Mouse (Mus musculus) 416B (cell line): Measurements from ENCODE around the gene Zfp518a.
A peak's percentile ranks its signal among the peaks of the same experiment; 100 is the strongest.

Experiments used
- DNase-seq: peaks from one replicate; pipeline ENCODE4 v3.0.0; 2011; ENCODE audit warnings: low read depth

Gene Zfp518a

GRCm38 (mm10) chr19:40894519-40895392 is at the start of gene Zfp518a:
Gene Zfp518a (plus strand): TSS chr19:40894705.
- DNase-seq = peak; percentile 84

- no peak for DNase-seq
Observed at GRCm38 (mm10) chr19:40844731-40845130, 49.8 kb upstream of the Zfp518a start.

GRCm38 (mm10) chr19:40849391-40849790 is 45.1 kb upstream of the Zfp518a start:
- no peak for DNase-seq

GRCm38 (mm10) chr19:40859555-40859954 is 35.0 kb upstream of the Zfp518a start:
- DNase-seq = no peak

DNA sequence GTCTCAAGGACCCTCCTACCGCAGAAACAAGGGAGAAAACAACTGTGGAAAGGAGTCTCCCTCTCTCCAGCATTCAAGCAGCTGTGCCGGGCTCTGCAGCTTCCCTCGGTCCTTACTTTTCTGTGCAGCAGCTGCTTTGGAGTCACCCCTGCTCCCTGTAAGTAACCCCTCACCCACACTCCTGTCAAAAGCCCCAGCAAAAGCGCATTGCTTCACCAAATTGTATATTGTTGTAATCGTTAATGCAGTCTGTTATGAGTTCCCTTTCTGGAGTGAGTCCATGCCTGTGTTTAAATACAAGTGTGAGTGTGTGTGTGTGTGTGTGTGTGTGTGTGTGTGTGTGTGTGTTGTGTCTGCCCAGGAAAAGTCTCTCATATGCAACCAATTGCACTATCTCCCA is 26.2 kb upstream of the Zfp518a start:
- no peak for DNase-seq

DNA sequence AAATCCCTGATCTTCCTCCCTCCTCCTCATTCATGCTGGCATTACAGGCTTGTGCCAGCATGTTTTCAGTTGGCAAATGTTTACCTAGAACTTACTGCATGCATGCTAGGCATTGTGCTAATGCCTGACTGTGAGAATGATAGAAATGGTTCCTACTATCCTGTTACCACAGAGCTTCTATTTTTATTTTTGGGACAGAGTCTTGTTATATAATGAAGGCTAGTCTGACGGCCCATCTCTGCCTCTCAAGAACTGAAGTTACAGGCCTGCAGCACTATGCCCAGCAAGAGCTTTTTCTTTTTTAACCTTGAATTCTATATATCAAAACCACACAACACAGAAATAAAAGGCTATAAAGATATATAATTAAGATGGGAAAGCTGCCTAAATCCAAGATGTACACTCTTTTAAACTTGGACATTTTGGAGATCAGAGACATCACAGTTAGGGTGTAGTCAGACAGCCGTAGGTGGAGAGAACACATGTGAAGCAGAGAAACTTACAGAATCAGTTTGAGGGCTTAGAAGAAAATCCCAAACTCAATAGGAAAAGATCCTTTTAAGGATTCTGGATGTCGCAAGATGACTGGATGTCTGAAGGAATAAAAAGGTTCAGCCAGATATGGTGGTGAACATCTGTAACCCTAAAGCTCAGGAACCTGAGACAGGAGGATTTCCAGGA is 24.9 kb upstream of the Zfp518a start:
- DNase-seq = no peak

- DNase-seq = no peak
Observed at GRCm38 (mm10) chr19:40872955-40873665, 21.4 kb upstream of the Zfp518a start.

DNA sequence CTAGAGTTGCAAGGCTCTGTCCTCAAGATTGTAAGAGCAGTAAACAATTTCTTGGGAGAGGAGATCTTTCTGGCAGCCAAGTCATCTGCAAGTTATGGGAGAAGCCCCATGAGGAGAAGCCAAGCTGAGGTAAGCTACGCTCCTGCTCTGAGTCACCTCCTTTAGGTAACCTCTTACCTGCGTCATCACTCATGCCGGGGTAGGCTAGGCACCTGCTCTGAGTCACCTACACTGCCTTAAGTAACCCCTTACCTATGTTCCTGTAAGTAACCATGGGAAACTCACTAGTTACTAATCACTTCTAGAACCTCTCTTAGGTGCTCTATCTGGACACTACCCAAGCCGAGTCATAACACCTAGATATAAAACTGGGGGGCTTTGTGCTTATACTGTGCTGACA is 12.8 kb upstream of the Zfp518a start:
- DNase-seq = no peak

- peak; percentile 68 for DNase-seq
Observed at GRCm38 (mm10) chr19:40888887-40889286, 5.6 kb upstream of the Zfp518a start.

DNA sequence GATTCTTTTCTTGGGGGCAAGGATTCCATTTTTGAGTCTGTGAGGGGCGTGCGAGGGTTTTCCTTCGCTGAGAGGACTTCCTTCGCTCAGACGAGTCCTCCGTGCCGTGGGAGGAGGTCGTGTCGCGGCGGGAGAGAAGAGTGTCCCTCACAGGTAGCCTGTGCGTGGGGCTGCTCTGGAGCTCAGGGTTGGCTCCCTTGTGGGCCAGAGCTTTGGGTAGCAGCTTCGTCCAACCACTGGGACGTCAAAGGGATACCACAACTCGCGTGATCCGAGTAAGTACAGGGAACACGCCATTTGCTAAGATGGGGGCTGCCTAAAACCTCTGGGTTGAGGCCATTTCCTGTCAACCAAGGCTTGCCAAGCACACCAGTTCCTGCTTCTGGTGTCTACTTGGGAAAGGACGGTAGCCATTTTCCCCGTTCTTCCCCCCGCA is 416 bp upstream of the Zfp518a start:
- DNase-seq = no peak

DNA sequence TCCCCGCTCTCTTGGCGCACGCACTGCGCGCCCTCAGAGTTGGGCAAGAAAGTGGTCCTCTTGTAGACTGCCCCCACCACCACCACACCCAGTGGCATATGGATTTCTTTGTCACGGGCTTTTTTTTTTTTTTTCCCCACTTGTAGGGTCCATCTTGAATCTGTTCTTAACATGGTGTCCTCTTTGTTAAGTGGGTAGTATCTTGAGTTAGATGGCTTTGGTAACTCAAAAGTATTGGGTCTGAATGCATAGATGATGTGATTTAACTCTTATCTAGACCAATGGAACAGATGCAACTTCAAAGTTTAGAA is 843 bp downstream of the Zfp518a start:
- DNase-seq = peak; percentile 58

- peak; percentile 17 for DNase-seq
Observed at GRCm38 (mm10) chr19:40931581-40932369, 37.3 kb downstream of the Zfp518a start.

- DNase-seq = no peak
Observed at GRCm38 (mm10) chr19:40935376-40935775, 40.9 kb downstream of the Zfp518a start.

- DNase-seq = peak; percentile 8
Observed at GRCm38 (mm10) chr19:40936038-40936437, 41.5 kb downstream of the Zfp518a start.

- no peak for DNase-seq
Observed at GRCm38 (mm10) chr19:40943552-40943951, 49.0 kb downstream of the Zfp518a start.

DNA sequence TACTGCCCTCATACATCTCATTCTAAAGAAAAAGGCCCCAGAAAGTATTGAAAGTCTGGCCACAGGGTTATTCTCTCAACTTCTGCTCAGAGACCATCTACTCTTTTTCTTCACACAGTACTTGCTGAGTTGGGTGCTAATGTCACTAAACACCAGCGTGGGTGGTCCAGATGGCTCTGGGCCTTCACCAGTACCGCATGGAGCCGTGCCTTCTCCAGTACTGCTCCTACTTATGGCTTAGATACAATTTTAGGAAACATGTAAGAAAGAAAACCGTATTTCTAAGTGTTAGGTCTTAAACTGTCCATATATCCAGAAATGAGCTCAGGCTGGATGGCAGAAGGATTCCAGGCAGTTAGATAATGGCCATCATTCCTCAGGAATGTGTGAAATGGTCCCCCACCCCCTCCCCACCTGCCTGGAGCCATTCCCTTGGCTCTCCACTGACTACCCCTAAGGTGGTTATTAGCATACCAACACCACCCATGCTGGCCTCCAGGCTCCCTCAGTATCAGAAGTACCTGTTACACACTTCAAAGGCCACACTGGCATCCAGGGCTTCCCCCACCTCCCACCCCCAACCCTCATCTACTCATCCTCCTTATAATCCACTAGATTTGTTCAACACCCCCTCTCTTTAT is 52.6 kb downstream of the Zfp518a start:
- no peak for DNase-seq

GRCm38 (mm10) chr19:40958981-40959380 is 64.5 kb downstream of the Zfp518a start:
- no peak for DNase-seq

GRCm38 (mm10) chr19:40962988-40963387 is 68.5 kb downstream of the Zfp518a start:
- DNase-seq = peak; percentile 76

GRCm38 (mm10) chr19:40964367-40964891 is 69.9 kb downstream of the Zfp518a start:
- DNase-seq = no peak

- DNase-seq = no peak
Observed at GRCm38 (mm10) chr19:40964936-40965850, 70.7 kb downstream of the Zfp518a start.
